Mouse (Mus musculus): ENCODE measurements around the gene Gpr33.

DNA sequence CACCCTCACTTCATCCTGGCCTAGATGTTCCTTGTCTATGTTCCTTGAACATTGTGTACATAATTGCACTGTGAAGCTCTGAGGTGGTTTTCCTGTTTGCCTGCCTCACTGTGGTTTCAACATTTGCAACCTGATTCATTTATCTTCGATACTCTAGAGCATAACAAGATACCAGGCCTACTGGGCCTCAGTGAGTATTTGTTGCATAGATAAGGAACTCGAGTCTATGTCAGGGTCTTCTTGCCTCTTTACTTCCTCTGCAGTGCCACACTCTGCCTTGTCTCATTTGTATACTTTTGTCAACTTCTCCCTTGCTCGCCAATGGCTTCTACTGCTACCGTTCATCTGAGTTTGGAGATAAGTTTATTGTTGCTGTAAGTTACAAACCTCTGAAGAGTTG, 18.5 kb upstream of the Gpr33 start:
- no peak for TF ChIP-seq CTCF (IDR thresholded peaks at IDR 0.05; ENCODE audit: extremely low read depth, insufficient read length, insufficient replicate concordance, low read depth, low read length)
- TF ChIP-seq POLR2A (IDR thresholded peaks at IDR 0.05; ENCODE audit: low read depth, low read length), result no peak

All from small intestine, adult 2 months (tissue).